Mouse (Mus musculus) mammary gland, adult 2 months (tissue): ENCODE data around the gene Zfp72. TPM values are rescaled to one million over a fixed set of nuclear protein-coding genes. Genes with fewer than 3 reads are reported as not detected.

Source experiments
- polyA plus RNA-seq: library from polyadenylated mRNA; depleted of rRNA; stranded (reverse); fragments of >200 nt; gene quantifications from 2 replicates; pipeline ENCODE4 v1.2.3, GENCODE M21; 2012; ENCODE audit warnings: low replicate concordance; rRNA removed

The Zfp72 gene
- 0.10 and 0.49 TPM in 2 replicates for polyA plus RNA-seq

DNA sequence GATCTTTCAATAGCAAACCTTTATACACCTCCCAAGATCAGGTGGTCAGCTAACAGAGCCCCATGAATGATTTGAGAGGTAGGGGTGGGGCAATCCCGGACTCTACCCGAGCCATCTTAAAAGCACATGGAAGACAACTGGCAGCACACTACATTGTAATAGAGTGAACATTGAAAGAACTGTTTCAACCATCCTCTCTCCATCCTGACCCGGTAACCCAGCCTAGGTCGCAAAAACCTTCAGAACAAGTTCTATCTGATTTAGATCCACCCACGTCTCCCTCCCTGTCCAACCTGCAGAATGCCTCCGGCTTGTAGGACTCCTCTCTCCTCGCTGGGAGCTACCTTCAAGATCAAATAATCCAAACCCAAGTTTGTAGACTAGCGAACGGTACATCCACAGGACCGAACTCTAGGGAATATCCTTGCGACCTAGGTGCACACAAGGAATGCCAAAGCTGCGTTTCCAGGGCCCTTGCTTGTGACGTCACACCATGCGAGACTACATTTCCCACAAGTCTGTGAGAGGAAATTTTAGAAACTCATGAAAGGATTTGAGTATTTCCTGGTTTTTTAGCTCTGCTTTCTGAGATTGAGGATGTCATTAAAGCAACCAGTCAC lies at the start of gene Zfp72:
TSS of gene Zfp72 (minus strand) at position 466 of the 620 bp plus-strand sequence.

GRCm38 (mm10) chr13:74399298-74399839 lies 8.7 kb upstream of the Zfp72 start, which contains the start of gene Ftl1-ps1:
Gene Ftl1-ps1, plus strand, starts transcription at chr13:74399694.

DNA sequence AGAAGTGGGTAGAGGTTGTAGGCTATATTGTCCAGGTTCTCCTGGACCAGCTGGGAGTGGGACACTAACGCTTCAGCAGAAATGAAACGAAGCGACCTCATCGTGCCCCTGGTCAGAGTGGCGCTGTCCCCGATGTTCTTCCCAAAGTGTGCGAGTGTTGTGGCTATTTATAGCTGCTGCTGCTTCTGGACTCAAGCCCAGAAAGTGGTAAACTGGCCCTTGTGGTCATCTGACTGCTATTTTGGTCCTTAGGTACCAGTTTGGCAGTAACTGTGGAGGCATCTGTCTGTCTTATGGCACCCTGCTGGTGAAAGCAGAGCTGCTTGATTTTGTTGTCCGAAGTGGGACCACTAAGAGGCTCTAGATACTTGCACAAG lies 26.8 kb downstream of the Zfp72 start, which contains the start of gene Lrrc14b:
TSS of gene Lrrc14b (minus strand) at position 147 of the 377 bp plus-strand sequence.

GRCm38 (mm10) chr13:74349566-74350434 lies 40.8 kb downstream of the Zfp72 start, which contains the start of the genes Sdha and Ccdc127:
Gene Sdha, minus strand, starts transcription at chr13:74350280.
Gene Ccdc127, plus strand, starts transcription at chr13:74350309.

Other genes with a start within 250 kb of the Zfp72 start
- 29.8 and 40.3 TPM in 2 replicates for gene Exoc3, start 182.1 kb downstream of the Zfp72 start, polyA plus RNA-seq
- gene Ahrr, start 98.5 kb downstream of the Zfp72 start, polyA plus RNA-seq = 1.3 and 1.7 TPM in 2 replicates
- gene Pdcd6, start 73.3 kb downstream of the Zfp72 start, polyA plus RNA-seq = 61.5 and 126 TPM in 2 replicates
- gene Sdha, start 40.6 kb downstream of the Zfp72 start, polyA plus RNA-seq = 133 and 349 TPM in 2 replicates
- gene Ccdc127, start 40.5 kb downstream of the Zfp72 start, polyA plus RNA-seq = 1.6 and 4.7 TPM in 2 replicates
- gene Lrrc14b, start 26.8 kb downstream of the Zfp72 start, polyA plus RNA-seq = 0.51 and 34.5 TPM in 2 replicates
- 30.7 and 42.0 TPM in 2 replicates for gene Ftl1-ps1, start 8.9 kb upstream of the Zfp72 start, polyA plus RNA-seq
- 0.60 and 1.8 TPM in 2 replicates for gene Zfp825, start 103.2 kb upstream of the Zfp72 start, polyA plus RNA-seq
- 9.5 and 31.4 TPM in 2 replicates for gene Erap1, start 248.7 kb upstream of the Zfp72 start, polyA plus RNA-seq